Mouse (Mus musculus) urinary bladder, postnatal 25 days (tissue): ENCODE results near the gene Chid1.
"Not testable (repeated sequence)": the region's sequence is repeated elsewhere in the genome, so short reads cannot be mapped to it uniquely, and the experiment has no call there.

Experiments
- DNase-seq: peaks from one replicate; pipeline ENCODE4 v3.0.0; 2022; ENCODE audit warnings: low spot score

Gene Chid1

GRCm38 (mm10) chr7:141461521-141462332, 77.9 kb downstream of the Chid1 start:
- no peak for DNase-seq

GRCm38 (mm10) chr7:141460391-141461113, 79.1 kb downstream of the Chid1 start, which contains the start of gene Cracr2b:
Gene Cracr2b, plus strand, starts transcription at chr7:141461094.
- DNase-seq, result no peak

GRCm38 (mm10) chr7:141460001-141460390, 79.7 kb downstream of the Chid1 start:
- DNase-seq, result no peak

GRCm38 (mm10) chr7:141459301-141459711, 80.4 kb downstream of the Chid1 start:
- DNase-seq, result no peak

GRCm38 (mm10) chr7:141458661-141459060, 81.0 kb downstream of the Chid1 start:
- no peak for DNase-seq

- DNase-seq, result no peak
Measured at GRCm38 (mm10) chr7:141457986-141458660, 81.5 kb downstream of the Chid1 start.

- no peak for DNase-seq
Measured at GRCm38 (mm10) chr7:141457236-141457635, 82.4 kb downstream of the Chid1 start.

GRCm38 (mm10) chr7:141456739-141457138, 82.9 kb downstream of the Chid1 start:
- no peak for DNase-seq

- DNase-seq, result peak; percentile 54
Measured at GRCm38 (mm10) chr7:141455610-141456314, 83.9 kb downstream of the Chid1 start.

GRCm38 (mm10) chr7:141454967-141455551, 84.6 kb downstream of the Chid1 start, which contains the start of gene Pnpla2:
Gene Pnpla2, plus strand, starts transcription at chr7:141455198.
- DNase-seq, result peak; percentile 93

GRCm38 (mm10) chr7:141453636-141454035, 86.0 kb downstream of the Chid1 start:
- DNase-seq, result no peak

GRCm38 (mm10) chr7:141451928-141452327, 87.7 kb downstream of the Chid1 start:
- DNase-seq, result no peak

GRCm38 (mm10) chr7:141447110-141447991, 92.3 kb downstream of the Chid1 start, which contains the start of gene Rplp2:
Gene Rplp2, plus strand, starts transcription at chr7:141447370.
- peak; percentile 89 for DNase-seq

GRCm38 (mm10) chr7:141446374-141446773, 93.3 kb downstream of the Chid1 start:
- not testable (repeated sequence) for DNase-seq

GRCm38 (mm10) chr7:141443828-141444237, 95.8 kb downstream of the Chid1 start, which contains the start of gene Pidd1:
Gene Pidd1, minus strand, starts transcription at chr7:141444025.
- peak; percentile 67 for DNase-seq
